ENCODE assay signal across 22 mouse cellular contexts in genomic region chr13:97600136-97600535, GRCm38 (mm10).
DNase-seq lines count a peak whose midpoint lies in the region; ATAC-seq and TF ChIP-seq lines count a peak whose summit lies in the region.
"Had no signal": no experiment of that assay in that cellular context is flagged by ENCODE, and none has a peak within 500 bp of the region (broad histone marks: within the 10 kb centered on the region; RNA-seq: fewer than 3 reads in every experiment).

No protein-coding gene starts in this region.

- WGBS in kidney, embryonic 14.5 days, result 62% methylated on average over 7 of the region's 7 CpGs
- 76% methylated on average over 7 of the region's 7 CpGs for WGBS in limb, embryonic 10.5 days

- peak overlapping the region; percentile 8; the same call in 1 of the 2 replicates for H3K27ac ChIP-seq in kidney, embryonic 14.5 days (ENCODE audit: low read depth, low read length)
- peak overlapping the region; percentile 81 for H3K27ac ChIP-seq in limb, embryonic 10.5 days
- H3K27ac ChIP-seq: embryonic facial prominence, embryonic 15.5 days; heart, embryonic 13.5 days; hindbrain, embryonic 14.5 days; intestine, embryonic 15.5 days had no signal

- no peaks in the 10 kb centered on the region for H3K27me3 ChIP-seq in kidney, embryonic 14.5 days (ENCODE audit: control insufficient read depth, insufficient read depth, low read length)
- no peaks in the 10 kb centered on the region for H3K27me3 ChIP-seq in E14TG2a.4 (ENCODE audit: insufficient read depth, low read length)
- no peaks in the 10 kb centered on the region for H3K27me3 ChIP-seq in limb, embryonic 10.5 days (ENCODE audit: low read depth, poor library complexity, severe bottlenecking)
- H3K27me3 ChIP-seq: CH12.LX; embryonic facial prominence, embryonic 15.5 days; heart, embryonic 13.5 days; intestine, embryonic 15.5 days; Patski had no signal

- intact Hi-C loops in left cerebral cortex, postnatal 25 days (cut with DNase I), result no loop called here

- no peaks in the 10 kb centered on the region for H3K36me3 ChIP-seq in kidney, embryonic 14.5 days (ENCODE audit: control insufficient read depth, insufficient read depth, low read length)
- H3K36me3 ChIP-seq in E14TG2a.4 (ENCODE audit: insufficient read depth, low read length), result peaks cover 14% of the 10 kb centered on the region; the same call in 1 of the 2 replicates
- no peaks in the 10 kb centered on the region for H3K36me3 ChIP-seq in limb, embryonic 10.5 days
- H3K36me3 ChIP-seq: embryonic facial prominence, embryonic 15.5 days; heart, embryonic 13.5 days; intestine, embryonic 15.5 days had no signal

- peak; percentile 12; the same call in 1 of the 2 replicates for TF ChIP-seq CTCF in E14TG2a.4 (conservative IDR thresholded peaks at IDR 0.05; ENCODE audit: low read length)

- no peak overlapping the region for H3K4me3 ChIP-seq in kidney, embryonic 14.5 days (ENCODE audit: low read length)
- peak overlapping the region; percentile 68 for H3K4me3 ChIP-seq in E14TG2a.4 (replicated peaks; ENCODE audit: low read length)
- H3K4me3 ChIP-seq in limb, embryonic 10.5 days, result no peak overlapping the region
- H3K4me3 ChIP-seq: embryonic facial prominence, embryonic 15.5 days; erythroblast, embryonic 14.5 days; heart, embryonic 13.5 days; intestine, embryonic 15.5 days had no signal

- no peak for DNase-seq in kidney, adult 18-20 months
- peak; percentile 81 for DNase-seq in ES-CJ7 (ENCODE audit: low read depth, low spot score)
- no peak for DNase-seq in limb, embryonic 10.5 days (ENCODE audit: low spot score)
- DNase-seq in left cerebral cortex, postnatal 25 days (ENCODE audit: low spot score in 2 of 2), result no peak
- DNase-seq in gastrocnemius, postnatal 10 days, result no peak
- DNase-seq: adrenal gland, postnatal 10 days; cerebellum, adult 11 months; cerebellum, adult 8-10 months; cerebellum, postnatal 14 days; embryo, embryonic 11 days; gastrocnemius, postnatal 14 days; heart, postnatal 4 days had no signal

- no peak for ATAC-seq in kidney, embryonic 14.5 days (ENCODE audit: low FRiP score, low TSS enrichment)
- ATAC-seq: forebrain, embryonic 16.5 days; intestine, embryonic 15.5 days; Patski had no signal

- H3K4me2 ChIP-seq in kidney, embryonic 14.5 days (replicated peaks; ENCODE audit: low read depth, low read length), result no peak overlapping the region
- H3K4me2 ChIP-seq: embryonic facial prominence, embryonic 15.5 days; heart, embryonic 13.5 days; hindbrain, embryonic 14.5 days; intestine, embryonic 15.5 days had no signal

- 0 out of 2 replicates have a peak, but pooled peaks cover 4% of the 10 kb centered on the region for H3K9me3 ChIP-seq in kidney, embryonic 14.5 days (ENCODE audit: control insufficient read depth, low read length)
- H3K9me3 ChIP-seq in E14TG2a.4 (ENCODE audit: low read length), result peaks cover 12% of the 10 kb centered on the region
- no peaks in the 10 kb centered on the region for H3K9me3 ChIP-seq in limb, embryonic 10.5 days (replicated peaks)
- H3K9me3 ChIP-seq: embryonic facial prominence, embryonic 15.5 days; heart, embryonic 13.5 days; intestine, embryonic 15.5 days had no signal

- H3K9ac ChIP-seq in kidney, embryonic 14.5 days (ENCODE audit: low read depth, low read length), result no peak overlapping the region
- H3K9ac ChIP-seq: embryonic facial prominence, embryonic 15.5 days; heart, embryonic 13.5 days; hindbrain, embryonic 14.5 days; intestine, embryonic 15.5 days had no signal

- peaks cover 40% of the 10 kb centered on the region for H3K4me1 ChIP-seq in kidney, embryonic 14.5 days (ENCODE audit: control insufficient read depth, insufficient read depth, low read length)
- peaks cover 81% of the 10 kb centered on the region for H3K4me1 ChIP-seq in E14TG2a.4 (replicated peaks; ENCODE audit: low read depth, low read length)
- peaks cover 54% of the 10 kb centered on the region for H3K4me1 ChIP-seq in limb, embryonic 10.5 days
